Mouse (Mus musculus) CD4-positive naive resting alpha-beta T cell, adult 57 days (primary cell): Measurements from ENCODE around the gene Nudt6. TPM values are rescaled to one million over a fixed set of nuclear protein-coding genes. Genes with fewer than 3 reads are reported as not detected.

Experiments used
- total RNA-seq: library from RNA; stranded (reverse); gene quantifications from one replicate; pipeline ENCODE4 v1.2.4, GENCODE M21; 2023

Gene Nudt6
- 27.6 TPM for total RNA-seq

DNA sequence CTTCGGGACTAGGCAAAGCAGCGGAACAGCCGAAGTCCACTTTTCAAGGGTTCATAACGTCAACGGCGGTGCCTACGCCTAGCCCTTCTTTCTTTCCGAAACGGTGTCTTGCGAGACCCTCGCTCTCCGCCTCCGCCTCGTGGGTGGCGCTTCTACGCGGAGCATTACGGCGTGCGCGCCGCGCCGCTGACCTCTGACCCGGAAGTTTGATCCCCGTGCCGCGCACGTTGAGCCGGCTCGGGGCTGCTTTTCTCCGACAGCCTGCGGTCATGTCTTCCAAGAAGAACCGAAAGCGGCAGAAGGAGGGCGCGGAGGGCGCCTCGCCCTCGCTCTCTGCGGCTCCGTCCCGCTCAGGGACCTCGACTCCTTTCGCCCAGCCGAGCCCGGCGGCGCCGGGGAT lies at the start of gene Nudt6:
Nudt6 (minus strand) TSS at position 140 of the 400 bp plus-strand sequence.

DNA sequence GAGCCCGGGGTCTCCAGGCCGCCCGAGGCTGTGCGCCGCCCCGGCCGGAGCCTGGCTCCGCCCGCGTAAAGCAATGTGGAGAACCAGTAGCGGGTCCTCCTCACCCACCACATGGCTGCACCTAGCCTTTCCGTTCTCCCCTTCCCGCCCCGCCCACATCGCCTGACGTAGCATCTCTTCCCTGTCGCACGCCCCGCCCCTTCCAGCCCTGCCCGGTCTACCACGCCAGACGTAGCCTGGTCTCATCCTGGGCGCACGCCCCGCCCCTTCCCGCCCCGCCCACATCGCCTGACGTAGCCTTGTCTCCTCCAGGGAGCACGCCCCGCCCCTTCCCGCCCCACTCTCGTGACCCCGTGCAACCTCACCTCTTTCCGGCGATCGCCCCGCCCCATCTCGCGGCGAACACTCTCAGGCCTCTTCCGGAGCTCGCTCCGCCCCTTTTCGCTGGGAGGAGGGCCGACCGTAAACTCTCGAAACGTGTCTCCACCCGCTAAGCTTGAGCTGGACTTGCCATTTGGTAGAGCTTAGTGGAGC lies 486 bp downstream of the Nudt6 start, which contains the start of gene Spata5:
Spata5 (plus strand) TSS at position 439 of the 534 bp plus-strand sequence.

Other genes starting within 250 kb of the Nudt6 start
- 0.53 TPM for gene Il21, start 187.6 kb downstream of the Nudt6 start, total RNA-seq
- gene Bbs12, start 107.7 kb downstream of the Nudt6 start, total RNA-seq, result 2.5 TPM
- 0.53 TPM for gene Cetn4, start 107.5 kb downstream of the Nudt6 start, total RNA-seq
- 0.12 TPM for gene Fgf2, start 71.9 kb downstream of the Nudt6 start, total RNA-seq
- gene Spata5, start 315 bp downstream of the Nudt6 start, total RNA-seq, result 81.9 TPM
- 5.5 TPM for gene Spry1, start 219.7 kb upstream of the Nudt6 start, total RNA-seq